ENCODE assay signal across 17 mouse cellular contexts in genomic region chr8:11843677-11844315, GRCm38 (mm10). TPM values are rescaled to one million over a fixed set of nuclear protein-coding genes. Genes with fewer than 3 reads are reported as not detected.
DNase-seq lines count a peak whose midpoint lies in the region; ATAC-seq and TF ChIP-seq lines count a peak whose summit lies in the region.
"Had no signal": no experiment of that assay in that cellular context is flagged by ENCODE, and none has a peak within 500 bp of the region (broad histone marks: within the 10 kb centered on the region; RNA-seq: fewer than 3 reads in every experiment).

No protein-coding gene starts in this region.

- intact Hi-C loops in heart, adult 2 months (cut with DNase I), result loop anchor here (5.0 kb wide), 1 partner anchor 79 kb away; no protein-coding TSS in a partner anchor

- H3K9ac ChIP-seq in lung, embryonic 14.5 days, result no peak overlapping the region
- no peak overlapping the region for H3K9ac ChIP-seq in kidney, embryonic 15.5 days
- H3K9ac ChIP-seq in heart, adult 2 months (ENCODE audit: low read depth, low read length), result no peak overlapping the region
- H3K9ac ChIP-seq: limb, embryonic 12.5 days; liver, postnatal 0 days had no signal

- WGBS in lung, embryonic 14.5 days, result 69% methylated on average over 13 of the region's 13 CpGs
- WGBS in kidney, embryonic 15.5 days, result 81% methylated on average over 13 of the region's 13 CpGs
- WGBS in heart, adult 2 months, result 58% methylated on average over 13 of the region's 13 CpGs

- H3K27ac ChIP-seq in lung, embryonic 14.5 days (ENCODE audit: low read depth), result no peak overlapping the region
- H3K27ac ChIP-seq in kidney, embryonic 15.5 days, result no peak overlapping the region
- no peak overlapping the region for H3K27ac ChIP-seq in heart, adult 2 months
- H3K27ac ChIP-seq: limb, embryonic 12.5 days had no signal

- peak; percentile 70 to 77 for DNase-seq in cerebellum, postnatal 10 days
- DNase-seq in cerebellum, adult 11-12 months, result no peak
- peak; percentile 9 for DNase-seq in lung, embryonic 14.5 days
- no peak for DNase-seq in lung, postnatal 36 days
- DNase-seq in Muller cell, postnatal 12 days (ENCODE audit: inconsistent ontology term), result peak; percentile 40
- peak; percentile 68 to 72 for DNase-seq in layer of hippocampus, postnatal 10 days (ENCODE audit: low spot score in 2 of 2)
- DNase-seq in heart, adult 2 months, result no peak
- DNase-seq: adrenal gland, postnatal 25 days; kidney, adult 18-20 months; liver, postnatal 0 days had no signal

- no peaks in the 10 kb centered on the region for H3K9me3 ChIP-seq in lung, embryonic 14.5 days (ENCODE audit: low read depth, low read length)
- no peaks in the 10 kb centered on the region for H3K9me3 ChIP-seq in kidney, embryonic 15.5 days (replicated peaks)
- H3K9me3 ChIP-seq: limb, embryonic 12.5 days had no signal

- H3K27me3 ChIP-seq in lung, embryonic 14.5 days (ENCODE audit: insufficient read depth, low read length), result no peaks in the 10 kb centered on the region
- no peaks in the 10 kb centered on the region for H3K27me3 ChIP-seq in kidney, embryonic 15.5 days
- no peaks in the 10 kb centered on the region for H3K27me3 ChIP-seq in heart, adult 2 months (ENCODE audit: control insufficient read depth, insufficient read depth, low read length)
- H3K27me3 ChIP-seq: limb, embryonic 12.5 days had no signal

- TF ChIP-seq POLR2A in heart, adult 2 months (IDR thresholded peaks at IDR 0.05; ENCODE audit: insufficient read depth, low read depth, low read length), result no peak

- peak; percentile 17; the same call in 1 of the 2 replicates for ATAC-seq in lung, embryonic 14.5 days (ENCODE audit: insufficient read depth)
- no peak for ATAC-seq in kidney, embryonic 15.5 days (replicated peaks; ENCODE audit: low FRiP score)
- ATAC-seq: liver, postnatal 0 days had no signal

- TF ChIP-seq EP300 in heart, adult 2 months (IDR thresholded peaks at IDR 0.05; ENCODE audit: insufficient read depth, low read depth, low read length), result no peak

- no peak for TF ChIP-seq CTCF in lung, embryonic 14.5 days (IDR thresholded peaks at IDR 0.05; ENCODE audit: low read depth)
- no peak for TF ChIP-seq CTCF in heart, adult 2 months (IDR thresholded peaks at IDR 0.05)

- no peak overlapping the region for H3K4me3 ChIP-seq in lung, embryonic 14.5 days (ENCODE audit: low read depth, low read length)
- H3K4me3 ChIP-seq in kidney, embryonic 15.5 days (replicated peaks), result no peak overlapping the region
- no peak overlapping the region for H3K4me3 ChIP-seq in heart, adult 2 months
- H3K4me3 ChIP-seq: limb, embryonic 12.5 days had no signal

- no peaks in the 10 kb centered on the region for H3K79me2 ChIP-seq in heart, adult 2 months (replicated peaks; ENCODE audit: control insufficient read depth, insufficient read depth, low read length)

- no peaks in the 10 kb centered on the region for H3K4me1 ChIP-seq in lung, embryonic 14.5 days (ENCODE audit: insufficient read depth)
- H3K4me1 ChIP-seq in kidney, embryonic 15.5 days, result peaks cover 10% of the 10 kb centered on the region; the same call in 1 of the 2 replicates
- H3K4me1 ChIP-seq in heart, adult 2 months (ENCODE audit: control insufficient read depth, insufficient read depth, low read length), result peaks cover 9% of the 10 kb centered on the region

- H3K4me2 ChIP-seq in lung, embryonic 14.5 days, result no peak overlapping the region
- no peak overlapping the region for H3K4me2 ChIP-seq in kidney, embryonic 15.5 days
- H3K4me2 ChIP-seq: limb, embryonic 12.5 days had no signal

- H3K36me3 ChIP-seq in lung, embryonic 14.5 days (ENCODE audit: insufficient read depth), result no peaks in the 10 kb centered on the region
- no peaks in the 10 kb centered on the region for H3K36me3 ChIP-seq in kidney, embryonic 15.5 days
- H3K36me3 ChIP-seq in heart, adult 2 months (ENCODE audit: control insufficient read depth, insufficient read depth, low read length), result no peaks in the 10 kb centered on the region
- H3K36me3 ChIP-seq: limb, embryonic 12.5 days had no signal

RNA-seq across cellular contexts. Expression of gene Tex29, which starts 3.5 kb away (rescaled TPM):
- not detected in 2 replicates for polyA plus RNA-seq in lung, embryonic 14.5 days (2014; fragmentation: Nextera tagmentation; extraction: Ambion mirVana)
- total RNA-seq in layer of hippocampus, postnatal 10 days (2021), result 1 to 10 TPM in 1 of 2 experiments, not detected in 1; 1.3 TPM
- 0.42 TPM in 1 of 2 replicates, not detected in the other for polyA plus RNA-seq in kidney, embryonic 15.5 days (2015; fragmentation: Nextera tagmentation; extraction: Ambion mirVana)
- total RNA-seq in heart, adult 2 months (2021), result not detected
- polyA plus RNA-seq in heart, adult 2 months (2012; rRNA removed), result 0.38 TPM in 1 of 2 replicates, not detected in the other
- total RNA-seq: adrenal gland, postnatal 25 days; granulocyte monocyte progenitor cell, adult 5-6 weeks had no signal
- polyA plus RNA-seq: cortical plate, adult 2 months; heart, embryonic 16.5 days; limb, embryonic 12.5 days; liver, postnatal 0 days; small intestine, adult 2 months; stomach, embryonic 16.5 days had no signal

Comparison
In these comparisons a context has a peak if more than half of its experiments do, and no peak if none do; other contexts are left out.
1. DNase-seq: peak in cerebellum, postnatal 10 days (2 of 2), lung, embryonic 14.5 days (single experiment), Muller cell, postnatal 12 days (single experiment) and layer of hippocampus, postnatal 10 days (2 of 2); none in cerebellum, adult 11-12 months (single experiment), lung, postnatal 36 days (single experiment) and heart, adult 2 months (0 of 2).